Mouse (Mus musculus) bone marrow macrophage, adult 2 months (primary cell): Measurements from ENCODE around the gene Runx1. TPM values are rescaled to one million over a fixed set of nuclear protein-coding genes. Genes with fewer than 3 reads are reported as not detected.

ENCODE experiments used
- H3K27ac ChIP-seq: 2 replicates; pipeline ENCODE4 v1.5.1; 2012; ENCODE audit warnings: low read depth, low read length; ENCODE audit not compliant: insufficient read depth
- H3K4me1 ChIP-seq: 2 replicates; pipeline ENCODE4 v1.6.1; 2012; ENCODE audit warnings: low read length; ENCODE audit not compliant: control insufficient read depth, insufficient read depth
- H3K4me3 ChIP-seq: 2 replicates; pipeline ENCODE4 v1.5.1; 2012; ENCODE audit warnings: mild to moderate bottlenecking, low read length, moderate library complexity; ENCODE audit not compliant: insufficient read depth
- CTCF ChIP-seq: IDR thresholded peaks from 2 replicates; pipeline ENCODE4 v1.5.1; 2012; ENCODE audit warnings: low read depth, mild to moderate bottlenecking, low read length, moderate library complexity
- POLR2A ChIP-seq: IDR thresholded peaks from 2 replicates; pipeline ENCODE4 v1.6.1; 2012; ENCODE audit warnings: mild to moderate bottlenecking, low read depth, low read length, borderline replicate concordance
- polyA plus RNA-seq: library from polyadenylated mRNA; stranded (reverse); fragments of >200 nt; gene quantifications from 2 replicates; pipeline ENCODE4 v1.2.4, GENCODE M21; 2012; ENCODE audit not compliant: missing spikeins, insufficient read depth, insufficient read length

The Runx1 gene
- polyA plus RNA-seq, 1 experiment: 103 TPM

DNA sequence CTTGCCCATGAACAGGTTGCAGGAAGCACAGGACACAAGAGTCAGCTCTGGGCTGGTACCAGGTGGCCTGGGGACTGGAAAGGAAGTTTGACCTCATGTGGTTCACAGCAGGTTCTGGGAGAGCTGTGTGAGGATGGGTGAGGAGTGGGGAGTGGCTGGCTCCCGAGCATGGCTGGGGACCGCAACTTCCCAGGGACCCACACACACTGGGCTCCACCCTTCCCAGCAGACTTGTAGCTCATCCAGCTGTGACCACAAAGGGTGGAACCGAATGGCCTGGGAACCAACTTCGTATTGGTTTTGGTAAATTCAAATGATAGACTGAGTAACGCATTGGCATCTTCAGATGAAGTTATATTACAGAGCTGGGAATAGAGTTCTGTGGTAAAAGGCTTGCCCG lies 43.5 kb downstream of the Runx1 start:
- no peak for TF ChIP-seq POLR2A
- no peak for TF ChIP-seq CTCF
- peaks cover 71% of the 10 kb centered on the region for H3K4me1 ChIP-seq
- no peak overlapping the region for H3K27ac ChIP-seq
- H3K4me3 ChIP-seq: no peak overlapping the region

DNA sequence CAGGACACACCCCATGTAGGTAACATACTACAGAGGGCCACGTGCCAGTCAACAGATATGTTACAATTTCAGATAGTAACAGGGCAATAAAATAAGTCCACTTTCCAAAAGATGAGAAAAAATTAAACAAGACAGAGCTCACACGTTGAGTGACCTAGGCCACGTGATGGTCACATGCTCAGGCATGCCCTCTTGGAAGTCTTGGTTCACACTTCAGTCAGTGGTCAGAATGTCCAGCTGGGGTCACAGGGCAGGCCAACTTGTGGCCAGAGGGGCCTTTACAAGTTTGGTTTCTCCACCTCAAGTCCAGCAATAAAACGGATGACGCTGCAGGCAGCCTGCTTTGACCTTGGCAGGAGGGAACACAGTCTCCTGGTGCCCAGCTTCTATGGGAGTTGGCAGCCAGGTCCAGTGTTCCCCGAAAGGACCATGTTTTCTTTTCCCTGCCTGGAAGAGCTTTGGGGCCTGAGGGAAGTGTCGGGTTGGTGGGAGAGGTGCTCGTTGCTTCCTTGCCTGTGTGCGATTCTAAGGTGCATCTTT lies 46.0 kb downstream of the Runx1 start:
- peaks cover 50% of the 10 kb centered on the region for H3K4me1 ChIP-seq

DNA sequence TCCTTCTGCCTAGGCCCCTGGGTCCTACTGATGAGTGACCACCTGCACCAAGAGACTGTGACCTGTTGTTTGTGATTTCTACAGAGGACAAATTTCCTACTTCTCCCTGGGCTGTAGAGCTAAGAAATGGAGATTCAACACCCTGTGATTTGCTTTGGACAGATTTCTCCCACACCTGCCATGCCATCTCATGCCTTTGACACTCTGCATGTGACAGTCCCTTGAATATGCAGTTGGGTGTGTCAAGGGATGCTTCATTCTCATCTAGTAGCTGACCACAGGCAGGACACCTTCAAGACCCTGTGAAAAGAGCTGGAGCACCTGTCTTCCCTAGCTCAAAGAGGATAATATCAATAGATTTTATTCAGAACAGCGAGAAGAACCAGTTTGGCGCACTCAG lies 46.8 kb downstream of the Runx1 start:
- peaks cover 43% of the 10 kb centered on the region for H3K4me1 ChIP-seq
- no peak overlapping the region for H3K27ac ChIP-seq
- H3K4me3 ChIP-seq: no peak overlapping the region
- TF ChIP-seq CTCF: no peak
- no peak for TF ChIP-seq POLR2A

More for the DNA sequence above, 46.0 kb downstream of the Runx1 start:
- H3K4me3 ChIP-seq: no peak overlapping the region
- no peak for TF ChIP-seq POLR2A
- H3K27ac ChIP-seq: no peak overlapping the region

DNA sequence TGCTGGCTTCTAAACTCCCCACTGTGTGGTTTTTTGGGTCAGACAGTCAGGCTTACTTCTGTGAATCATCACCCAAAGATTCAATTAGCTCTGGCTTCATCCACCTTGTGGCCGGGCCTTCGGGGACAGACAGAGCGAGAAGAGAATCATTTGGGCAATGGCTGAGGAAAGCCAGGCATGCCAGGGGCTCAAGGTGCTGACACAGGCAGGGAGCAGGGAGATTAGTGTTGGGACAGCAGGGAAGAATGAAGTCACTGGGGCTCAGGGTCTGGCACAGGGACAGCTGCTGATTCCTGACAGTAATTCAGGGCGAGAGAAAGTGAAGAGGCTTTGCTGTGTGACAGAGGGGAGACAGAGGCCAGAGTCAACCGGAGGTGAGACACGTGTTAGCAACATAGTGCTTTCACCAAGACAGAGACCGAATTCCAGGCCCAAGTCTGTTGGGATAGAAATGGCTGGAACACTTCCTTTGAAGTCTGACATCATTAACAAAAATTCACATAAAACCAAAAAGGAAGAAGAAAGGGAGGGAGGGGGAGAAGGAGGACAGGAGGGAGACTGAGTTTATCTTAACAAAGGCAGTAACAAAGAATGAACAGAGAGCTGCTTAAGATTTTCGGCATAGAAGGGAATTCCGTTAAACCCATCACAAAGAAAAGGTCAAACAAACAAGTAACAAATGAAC lies 47.7 kb downstream of the Runx1 start:
- peaks cover 34% of the 10 kb centered on the region for H3K4me1 ChIP-seq
- H3K4me3 ChIP-seq: no peak overlapping the region
- no peak overlapping the region for H3K27ac ChIP-seq
- TF ChIP-seq POLR2A (no peak), CTCF (no peak)

DNA sequence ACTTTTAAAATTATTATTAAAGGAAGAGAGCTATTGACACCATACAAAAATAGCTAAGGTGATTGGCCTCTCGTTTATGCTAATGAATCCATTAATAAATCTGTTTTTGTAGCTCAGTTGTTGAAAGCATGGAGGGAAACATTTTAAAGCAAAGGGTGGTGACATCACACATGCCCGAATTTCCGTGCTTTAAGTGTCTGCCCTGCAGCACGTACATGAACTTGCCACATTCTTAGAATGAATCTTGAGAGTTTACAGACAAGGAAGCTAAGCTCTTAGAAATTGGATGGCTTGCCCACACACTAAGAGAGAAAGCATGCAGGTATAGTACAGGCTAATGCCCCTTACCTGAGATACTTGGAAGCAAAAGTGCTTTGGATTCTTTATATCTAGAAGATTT lies 58.1 kb downstream of the Runx1 start:
- no peak overlapping the region for H3K27ac ChIP-seq
- no peak overlapping the region for H3K4me3 ChIP-seq
- H3K4me1 ChIP-seq: peaks cover 9% of the 10 kb centered on the region
- TF ChIP-seq POLR2A (no peak), CTCF (no peak)

DNA sequence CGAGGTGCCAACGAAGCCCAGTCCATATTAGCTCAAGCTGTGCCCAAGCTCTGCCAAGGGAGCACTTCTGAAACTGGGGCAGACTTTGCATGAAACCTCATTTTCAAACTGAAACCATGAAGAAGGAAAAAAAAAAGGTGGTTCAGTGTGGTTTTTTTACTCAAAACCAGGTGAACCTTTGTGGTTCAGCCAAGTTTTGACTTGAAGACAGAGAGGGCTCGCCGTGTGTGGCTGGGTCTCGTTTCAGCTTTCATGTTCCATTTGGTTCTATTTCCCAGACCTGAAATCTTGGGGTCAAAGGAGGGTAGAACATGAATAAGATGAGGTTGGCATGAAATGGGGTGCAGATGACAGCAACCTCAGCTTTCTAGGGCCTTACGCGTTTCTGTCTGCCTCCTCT lies 58.5 kb downstream of the Runx1 start:
- no peak overlapping the region for H3K27ac ChIP-seq
- H3K4me1 ChIP-seq: peaks cover 9% of the 10 kb centered on the region
- no peak overlapping the region for H3K4me3 ChIP-seq
- no peak for TF ChIP-seq CTCF

DNA sequence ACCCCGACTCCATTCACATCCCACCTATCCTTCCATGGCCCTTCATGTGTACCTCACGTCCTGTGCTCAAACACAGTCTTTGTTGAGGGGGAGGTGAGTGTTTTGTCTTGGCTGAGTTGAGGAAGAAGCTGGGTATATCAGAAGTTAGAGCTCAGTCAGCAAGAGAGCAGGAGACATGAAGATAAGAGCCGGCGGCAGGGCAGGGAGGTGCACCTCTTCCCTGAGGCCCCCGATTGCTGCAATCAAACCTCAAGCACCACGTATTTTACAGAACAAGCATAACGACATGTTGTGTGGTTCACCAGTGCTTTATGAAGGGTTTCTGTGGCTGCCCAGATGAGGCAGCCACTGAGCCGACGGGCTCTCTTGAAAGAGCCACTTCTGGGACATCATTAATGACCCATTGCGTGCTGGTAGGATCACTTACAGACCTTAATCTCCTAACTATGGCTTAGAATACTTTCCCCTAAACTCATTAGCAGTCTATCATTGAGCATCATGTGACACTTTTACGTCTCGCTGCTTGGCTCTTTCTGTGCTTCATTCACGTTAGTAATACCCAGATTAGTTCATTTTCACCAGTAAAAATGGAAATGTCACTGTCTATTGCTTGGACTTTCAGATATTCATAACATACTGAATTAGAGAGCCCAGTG lies 61.1 kb downstream of the Runx1 start:
- Histone ChIP-seq H3K27ac (no peak overlapping the region), H3K4me1 (peaks cover 23% of the 10 kb centered on the region), H3K4me3 (no peak overlapping the region)
- TF ChIP-seq POLR2A (no peak), CTCF (no peak)

DNA sequence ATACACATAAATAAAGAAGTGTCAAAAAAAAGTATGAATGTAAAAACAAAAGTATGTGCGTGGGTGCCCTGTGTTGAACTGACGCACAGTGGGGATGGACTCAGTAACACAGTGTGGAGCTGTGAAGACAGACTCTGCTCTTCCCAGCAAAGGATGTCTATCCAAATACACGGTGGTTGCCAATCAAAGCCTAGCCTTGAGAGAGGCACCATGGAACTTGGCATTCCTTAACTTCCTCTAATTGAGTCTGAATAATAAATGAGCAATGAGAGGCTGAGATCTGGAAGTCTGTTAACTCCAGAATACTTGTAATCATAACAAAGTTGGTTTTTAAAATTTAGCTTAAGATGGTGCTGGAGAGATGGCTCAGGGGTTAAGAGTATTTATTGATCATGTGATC lies 62.3 kb downstream of the Runx1 start:
- Histone ChIP-seq H3K4me3 (no peak overlapping the region), H3K27ac (no peak overlapping the region), H3K4me1 (peaks cover 23% of the 10 kb centered on the region)
- TF ChIP-seq POLR2A (no peak), CTCF (no peak)

DNA sequence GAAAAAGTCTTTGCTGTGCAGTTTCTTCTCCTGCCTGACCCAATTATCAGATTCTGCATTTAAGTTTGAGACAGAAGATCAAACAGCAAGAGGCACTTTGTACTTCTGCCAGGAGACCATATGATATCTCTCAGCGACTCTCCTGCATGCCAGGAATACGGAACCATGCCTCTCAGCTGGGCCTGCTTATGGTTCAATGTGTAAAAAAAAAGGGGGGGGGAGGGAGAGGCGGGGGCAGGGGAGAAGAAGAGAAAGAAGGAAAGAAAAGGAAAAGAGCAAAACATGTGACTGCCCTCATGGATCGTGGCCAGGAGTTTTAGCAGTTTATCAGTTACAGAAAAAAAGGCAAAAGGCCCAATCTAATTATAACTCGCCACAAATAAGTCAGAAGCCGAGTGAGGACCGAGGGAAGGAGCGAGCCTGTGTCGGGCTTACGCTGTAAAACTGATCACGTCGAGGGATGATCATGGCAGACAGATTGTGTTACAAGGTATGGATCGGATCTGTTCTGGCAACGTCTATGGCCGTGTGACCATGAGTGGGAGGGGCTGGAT lies 63.9 kb downstream of the Runx1 start:
- no peak overlapping the region for H3K4me3 ChIP-seq
- no peak overlapping the region for H3K27ac ChIP-seq
- TF ChIP-seq POLR2A: no peak
- no peak for TF ChIP-seq CTCF
- H3K4me1 ChIP-seq: peaks cover 23% of the 10 kb centered on the region

DNA sequence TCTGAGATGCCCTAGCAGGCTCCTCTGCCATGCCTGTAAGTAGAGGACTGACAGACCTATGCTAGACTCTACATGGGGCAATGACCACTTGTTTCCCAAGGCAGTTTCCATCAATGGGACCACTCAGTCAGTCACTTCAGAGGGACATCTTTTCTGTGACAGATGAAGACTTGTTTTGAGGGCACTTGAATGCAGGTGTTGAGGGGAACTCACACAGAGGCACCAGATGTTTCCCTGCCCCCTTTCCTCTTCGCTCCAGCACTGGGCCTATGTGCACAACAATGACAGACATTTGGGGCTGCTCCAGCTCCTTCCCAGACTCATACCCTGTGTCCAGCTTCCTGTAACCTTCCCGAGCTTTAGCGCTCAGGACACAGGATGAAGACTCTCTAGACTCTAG lies 65.9 kb downstream of the Runx1 start:
- no peak overlapping the region for H3K4me3 ChIP-seq
- H3K4me1 ChIP-seq: peaks cover 23% of the 10 kb centered on the region
- no peak overlapping the region for H3K27ac ChIP-seq
- TF ChIP-seq CTCF: no peak
- no peak for TF ChIP-seq POLR2A
